Mouse (Mus musculus) thymus, postnatal 25 days (tissue): ENCODE measurements at regions not wholly inside any gene's neighbourhood (a gene's known extent, or its start where the extent isn't known, plus 50 kb on each side); places are given as distances from the start of the nearest gene placed in this dataset.
A peak's percentile ranks its signal among the peaks of the same experiment; 100 is the strongest.

ENCODE experiments used
- DNase-seq: peaks from one replicate; pipeline ENCODE4 v3.0.0; 2022

DNA sequence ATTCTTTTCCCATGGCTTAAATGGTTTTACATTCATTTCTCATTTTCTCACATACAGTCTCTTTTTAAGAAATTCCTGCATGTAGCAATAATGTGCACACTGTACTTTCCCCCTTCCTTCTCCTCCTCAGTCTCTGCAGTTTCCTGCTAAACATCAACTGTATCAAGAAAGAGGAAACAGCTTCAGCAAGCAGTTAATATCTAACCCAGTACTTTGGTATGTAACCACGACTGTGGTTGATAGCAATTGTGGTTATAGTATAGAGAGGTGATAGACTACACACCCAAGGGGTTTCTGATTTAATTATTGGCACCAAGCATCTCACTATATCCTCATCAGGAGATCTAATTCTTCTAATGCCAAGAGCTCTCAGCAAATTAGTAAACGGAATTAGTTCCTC is 52.8 kb upstream of the Eci2 start:
- DNase-seq, result no peak

DNA sequence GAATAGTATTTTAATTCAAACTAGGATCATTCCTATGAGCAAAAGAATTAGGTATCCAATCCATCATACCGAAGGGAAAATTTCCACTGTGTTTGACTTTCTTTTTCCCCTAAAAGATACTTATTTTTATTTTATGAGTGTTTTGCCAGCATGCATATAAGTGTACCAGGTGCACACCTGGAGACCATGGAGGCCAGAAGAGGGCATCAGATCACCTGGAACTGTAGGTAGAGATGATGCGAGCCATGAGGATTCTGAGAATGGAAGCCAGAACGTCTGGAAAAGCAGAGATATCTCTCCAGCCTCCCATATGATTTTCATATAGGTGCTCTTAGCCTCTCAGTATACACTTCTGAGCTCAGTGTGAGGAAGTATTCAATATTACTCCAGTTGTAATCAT is 58.5 kb upstream of the Eci2 start:
- no peak for DNase-seq

DNA sequence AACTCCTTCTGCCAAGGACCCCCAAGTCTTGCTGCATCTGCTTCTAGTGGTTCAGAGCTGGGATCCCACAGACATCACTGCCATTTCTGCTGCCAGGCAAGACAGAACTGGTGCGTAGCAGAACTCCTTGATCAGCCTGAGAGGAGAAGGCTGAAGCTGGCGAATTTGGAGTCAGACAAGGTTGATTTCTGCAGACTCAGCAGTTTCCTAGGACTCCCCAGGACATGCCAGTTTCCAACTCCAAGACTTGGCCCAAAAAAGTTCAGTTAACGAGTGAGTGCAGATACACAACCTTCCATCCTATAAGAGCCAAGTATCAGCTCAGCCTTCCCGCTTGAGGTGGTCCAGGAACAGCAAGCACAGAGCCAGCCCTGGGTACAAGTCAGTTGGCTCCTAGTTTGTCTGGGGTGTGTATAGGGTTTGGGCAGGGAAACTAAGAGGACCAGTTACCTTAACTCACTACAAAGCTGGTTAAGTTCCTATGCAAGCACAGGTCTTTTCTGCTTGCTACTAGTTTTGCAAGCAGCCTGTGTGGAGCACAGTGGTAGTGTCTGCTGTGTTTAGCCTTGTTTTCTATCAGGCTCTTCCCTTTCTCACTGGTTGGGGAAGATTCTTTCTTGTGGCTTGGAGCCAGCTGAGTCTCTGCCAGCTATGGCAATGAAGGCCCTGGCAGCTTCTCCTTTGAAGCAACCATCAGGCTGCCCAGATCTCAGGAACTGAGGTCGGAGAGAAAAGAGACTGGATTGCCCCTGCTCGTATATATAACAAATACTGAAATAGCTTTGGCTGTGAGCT is 60.5 kb upstream of the Eci2 start:
- no peak for DNase-seq

- DNase-seq, result no peak
Observed at GRCm38 (mm10) chr13:35091155-35091554, 64.3 kb upstream of the Eci2 start.

GRCm38 (mm10) chr13:35119782-35120181 is 92.9 kb upstream of the Eci2 start:
- DNase-seq, result no peak

- peak; percentile 76 for DNase-seq
Observed at GRCm38 (mm10) chr13:35129475-35129874, 102.6 kb upstream of the Eci2 start.

GRCm38 (mm10) chr13:35131272-35132185 is 104.6 kb upstream of the Eci2 start:
- peak; percentile 50 for DNase-seq

GRCm38 (mm10) chr13:35151629-35152028 is 124.7 kb upstream of the Eci2 start:
- no peak for DNase-seq

DNA sequence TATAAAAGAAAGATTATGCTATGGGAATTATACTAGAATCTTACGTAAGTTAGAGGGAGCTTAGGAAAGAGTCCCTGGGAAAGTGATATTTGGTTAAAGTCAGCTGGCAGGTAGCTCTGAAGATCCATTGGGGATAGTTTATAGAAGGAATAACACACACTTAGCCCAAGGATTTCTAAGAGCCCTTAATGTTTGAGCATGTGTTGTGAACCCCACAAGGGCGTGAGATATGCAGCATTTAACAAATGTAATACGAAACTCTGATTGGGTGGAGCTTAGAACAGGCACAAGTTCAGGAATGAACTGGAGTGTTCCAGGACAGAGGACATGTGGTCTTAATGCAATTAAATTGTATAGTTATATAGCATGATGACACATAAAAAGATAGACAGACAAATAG is 132.6 kb upstream of the Eci2 start:
- DNase-seq, result no peak

GRCm38 (mm10) chr13:35160767-35161166 is 133.9 kb upstream of the Eci2 start:
- DNase-seq, result no peak

DNA sequence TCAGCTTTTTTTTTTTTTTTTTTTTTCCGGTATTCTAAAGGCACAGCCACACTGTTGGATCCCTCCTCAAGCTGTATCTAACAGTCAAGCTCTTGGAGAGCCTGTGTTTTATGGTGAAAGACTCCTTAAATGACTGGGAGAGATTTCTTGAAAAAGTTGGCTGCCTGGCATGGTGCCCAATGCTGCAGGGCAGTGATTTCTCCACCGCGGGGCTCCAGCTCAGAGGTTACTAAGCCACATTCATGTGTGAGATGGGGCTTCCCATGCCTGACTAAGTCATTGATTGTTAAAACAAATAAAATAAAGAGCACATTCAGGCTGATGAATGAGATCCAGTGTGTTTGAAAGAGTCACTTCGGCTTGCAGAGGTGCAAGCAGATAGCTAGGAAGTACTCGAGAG is 139.2 kb upstream of the Eci2 start:
- DNase-seq, result no peak

DNA sequence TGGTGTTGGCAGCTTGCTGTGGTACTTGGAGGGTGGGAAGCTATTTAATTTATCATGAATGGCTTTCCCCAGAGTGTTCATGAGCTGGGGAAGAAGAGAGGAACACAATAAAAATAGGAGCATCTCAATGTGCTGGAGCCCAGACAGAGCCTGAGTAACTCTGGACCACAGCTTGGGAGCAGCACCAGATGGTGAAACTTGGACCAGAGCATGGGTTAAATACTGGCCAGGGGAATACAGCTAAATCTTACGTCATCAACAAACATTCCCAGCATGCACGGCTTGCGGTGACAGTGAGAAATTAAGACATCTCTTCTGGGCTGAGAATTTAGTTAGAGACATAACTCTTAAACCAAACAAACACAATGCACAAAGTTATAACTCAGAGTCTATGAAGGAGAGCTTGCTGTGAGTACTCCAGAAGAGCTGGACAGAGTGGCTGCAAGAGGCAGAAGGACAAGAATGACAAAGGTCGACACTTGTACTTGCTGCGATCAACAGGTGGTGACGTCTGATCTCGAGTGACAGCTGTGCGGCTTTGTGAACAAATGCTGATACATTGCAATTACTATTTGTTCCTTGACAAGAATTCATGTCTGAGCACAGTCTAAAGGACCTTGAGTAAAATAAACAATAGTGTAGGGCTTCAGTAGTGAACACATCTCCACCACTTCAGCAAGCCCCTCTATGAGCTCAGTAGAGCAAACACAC is 140.1 kb upstream of the Eci2 start:
- DNase-seq, result no peak

GRCm38 (mm10) chr13:35171562-35172254 is 144.8 kb upstream of the Eci2 start:
- no peak for DNase-seq

DNA sequence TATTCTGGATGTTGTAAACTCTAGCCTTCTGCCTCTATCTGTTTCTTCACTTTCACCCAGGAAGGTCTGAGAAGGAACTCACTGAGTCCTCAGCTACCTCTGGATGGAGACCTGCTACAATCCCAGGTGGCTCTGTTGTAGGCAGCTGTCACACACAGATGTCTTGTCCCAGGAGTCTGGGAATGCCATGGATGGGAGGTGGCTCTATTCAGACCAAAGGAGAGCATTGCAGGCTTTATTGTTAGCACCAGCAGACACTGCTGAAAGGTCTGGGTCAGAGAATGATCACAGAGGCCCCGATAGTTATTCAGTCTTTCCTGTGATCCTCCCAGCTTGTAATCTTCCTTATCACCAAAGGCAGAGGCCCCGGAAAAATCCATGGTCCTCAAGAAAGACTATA is 146.6 kb upstream of the Eci2 start:
- no peak for DNase-seq

GRCm38 (mm10) chr13:35175587-35175986 is 148.7 kb upstream of the Eci2 start:
- no peak for DNase-seq

DNA sequence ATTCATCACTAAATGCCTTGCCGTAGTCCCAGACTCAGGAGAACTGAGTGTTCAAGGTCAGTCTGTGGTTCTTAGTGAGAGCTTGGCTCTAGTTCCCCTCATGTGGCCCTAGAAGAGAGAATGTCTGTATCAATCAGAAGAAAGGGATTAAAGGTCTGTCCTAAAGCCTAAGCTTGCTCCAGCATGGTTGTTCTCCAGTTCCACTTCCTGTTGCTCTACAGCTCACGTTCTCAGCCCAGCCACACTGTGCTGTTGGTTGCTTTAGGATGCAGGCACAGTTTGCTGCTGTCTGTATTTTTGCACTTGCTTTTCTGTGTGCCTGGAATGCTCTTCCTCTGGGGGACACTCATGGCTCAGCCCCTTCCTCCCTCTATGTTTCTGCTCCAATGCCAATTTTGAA is 150.4 kb upstream of the Eci2 start:
- DNase-seq, result no peak

DNA sequence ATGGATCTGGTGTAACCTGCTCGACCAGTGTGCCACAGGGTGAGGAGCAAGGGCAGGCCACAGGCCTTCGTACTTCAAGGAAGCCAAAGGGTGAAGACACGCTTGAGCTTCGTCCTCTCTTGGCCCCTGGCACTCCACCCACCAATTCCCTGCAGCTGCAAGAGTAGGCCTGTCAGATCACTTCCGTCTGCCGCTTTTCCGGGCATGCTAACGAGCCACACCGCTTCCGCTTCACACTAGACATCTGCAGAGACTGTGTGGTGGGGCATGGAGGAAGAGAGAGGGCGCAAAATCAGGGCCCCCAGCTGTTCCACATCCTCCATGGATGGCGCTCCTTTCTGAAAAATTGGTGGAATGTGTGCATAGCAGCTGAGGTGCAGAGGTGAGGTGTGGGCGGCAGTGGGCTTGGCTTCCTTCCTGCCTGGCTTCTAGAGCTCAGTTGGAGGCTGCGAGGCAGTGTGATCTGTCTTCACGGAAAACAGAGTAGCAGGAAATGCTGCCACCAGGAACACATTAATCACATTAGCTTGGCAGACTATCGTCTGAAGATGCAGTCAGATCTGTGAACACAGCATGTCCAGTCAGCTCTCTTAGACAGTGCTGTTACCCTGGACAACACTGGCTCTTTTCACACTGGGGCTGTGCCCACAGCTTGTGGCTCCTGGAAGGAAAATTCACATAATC is 162.3 kb upstream of the Eci2 start:
- peak; percentile 86 for DNase-seq

- DNase-seq, result no peak
Observed at GRCm38 (mm10) chr13:35202069-35202468, 175.2 kb upstream of the Eci2 start.

- no peak for DNase-seq
Observed at GRCm38 (mm10) chr13:35208319-35208718, 181.4 kb upstream of the Eci2 start.

DNA sequence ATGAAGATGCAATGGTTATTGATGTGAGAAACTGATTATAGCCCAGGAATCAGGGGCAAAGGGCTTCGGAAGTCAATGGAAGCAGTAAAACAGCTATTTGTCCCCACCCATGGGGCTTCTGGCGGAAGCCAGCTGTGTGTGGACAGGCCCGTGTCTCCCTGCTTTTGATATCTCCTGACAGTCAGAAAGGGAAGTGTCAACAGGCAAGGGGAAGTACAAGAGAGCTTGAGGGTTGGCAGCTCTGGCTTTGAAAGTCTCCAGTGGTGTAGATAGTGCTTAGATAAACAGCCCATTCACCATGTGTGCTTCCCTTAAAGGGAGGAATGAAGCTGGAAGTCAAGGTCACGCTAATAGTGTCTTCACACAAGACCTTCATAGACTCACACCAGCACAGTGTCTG is 182.7 kb upstream of the Eci2 start:
- no peak for DNase-seq

DNA sequence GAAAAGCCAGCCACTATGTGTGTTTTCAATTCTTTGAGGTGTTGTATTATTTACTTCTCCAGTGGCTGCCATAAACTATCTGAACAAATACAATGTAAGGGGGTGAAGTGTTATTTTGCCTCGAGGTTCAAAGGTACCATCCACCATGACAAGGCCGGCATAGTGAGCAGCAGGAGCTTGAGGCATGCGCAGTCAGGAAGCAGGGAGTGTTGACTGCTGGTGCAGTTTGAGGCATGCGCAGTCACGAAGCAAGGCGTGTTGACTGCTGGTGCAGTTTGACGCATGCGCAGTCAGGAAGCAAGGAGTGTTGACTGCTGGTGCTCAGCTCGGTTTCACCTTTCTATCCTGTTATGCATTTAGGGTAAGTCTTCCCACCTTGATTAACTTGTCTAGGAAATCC is 184.9 kb upstream of the Eci2 start:
- no peak for DNase-seq

- DNase-seq, result no peak
Observed at GRCm38 (mm10) chr13:35212276-35212675, 185.4 kb upstream of the Eci2 start.
